Mouse (Mus musculus) midbrain, embryonic 16.5 days (tissue): ENCODE measurements at regions not wholly inside any gene's neighbourhood (a gene's known extent, or its start where the extent isn't known, plus 50 kb on each side); places are given as distances from the start of the nearest gene placed in this dataset.

Experiments
- ATAC-seq: fragments of 200-750 bp; cut with Nextera tagmentation; 2 replicates; pipeline ENCODE4 v1.8.0; 2017; ENCODE audit warnings: moderate TSS enrichment
- H3K27ac ChIP-seq: fragments of 300-500 bp; sonication (generic); 2 replicates; pipeline ENCODE4 v1.5.1; 2014; ENCODE audit warnings: mild to moderate bottlenecking, low read length, mixed read lengths
- H3K27me3 ChIP-seq: fragments of 300-500 bp; sonication (generic); 2 replicates; pipeline ENCODE4 v1.6.1; 2014; ENCODE audit warnings: low read depth, low read length, mixed read lengths; ENCODE audit not compliant: control insufficient read depth, insufficient read depth
- H3K36me3 ChIP-seq: fragments of 300-500 bp; sonication (generic); 2 replicates; pipeline ENCODE4 v1.6.1; 2014; ENCODE audit warnings: mild to moderate bottlenecking, low read length, moderate library complexity, mixed read lengths; ENCODE audit not compliant: control insufficient read depth, insufficient read depth
- H3K4me1 ChIP-seq: fragments of 300-500 bp; sonication (generic); 2 replicates; pipeline ENCODE4 v1.6.1; 2014; ENCODE audit warnings: mild to moderate bottlenecking, low read length, mixed read lengths; ENCODE audit not compliant: control insufficient read depth, insufficient read depth
- H3K4me2 ChIP-seq: fragments of 300-500 bp; sonication (generic); 2 replicates; pipeline ENCODE4 v1.6.1; 2014; ENCODE audit warnings: mild to moderate bottlenecking, low read length, mixed read lengths
- H3K4me3 ChIP-seq: fragments of 300-500 bp; sonication (generic); 2 replicates; pipeline ENCODE4 v1.5.1; 2014; ENCODE audit warnings: low read depth, mild to moderate bottlenecking, low read length, moderate library complexity, mixed read lengths
- H3K9ac ChIP-seq: fragments of 300-500 bp; sonication (generic); 2 replicates; pipeline ENCODE4 v1.6.1; 2014; ENCODE audit warnings: low read depth, low read length, mixed read lengths
- H3K9me3 ChIP-seq: fragments of 300-500 bp; sonication (generic); replicated peaks from 2 replicates; pipeline ENCODE4 v1.6.1; 2014; ENCODE audit warnings: mild to moderate bottlenecking, low read length, mixed read lengths; ENCODE audit not compliant: control insufficient read depth, poor library complexity, severe bottlenecking
- WGBS: fragments of 180-500 bp; shearing (Covaris S2); extraction: QIAGEN DNeasy Blood & Tissue Kit; methylation state at CpG from one replicate; pipeline ENCODE4 v1.1.7; 2014; 5-methylcytosine and 5-hydroxymethylcytosine counted together

DNA sequence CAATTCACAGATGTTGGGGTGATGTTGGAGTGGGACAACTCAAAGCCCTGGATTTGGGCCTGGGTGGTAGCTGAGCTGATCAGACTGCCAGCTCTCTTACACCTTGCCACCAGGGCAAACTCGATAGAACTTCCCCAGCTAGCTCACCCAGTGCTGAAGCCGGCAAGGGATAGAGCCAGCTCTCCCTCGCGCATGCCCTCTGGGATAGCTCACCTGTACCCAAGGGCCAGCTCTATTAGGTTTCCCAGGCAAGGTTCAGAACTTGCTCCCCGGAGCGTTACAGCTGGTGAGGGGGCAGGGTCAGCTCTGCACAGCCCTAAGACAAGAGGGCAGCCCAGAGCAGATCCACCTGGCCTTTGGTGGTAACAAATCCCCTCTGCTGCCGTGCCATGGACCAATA lies 54.1 kb upstream of the 1700012A03Rik start:
- Histone ChIP-seq H3K4me1 (no peaks in the 10 kb centered on the region), H3K27me3 (no peaks in the 10 kb centered on the region), H3K9ac (no peak overlapping the region), H3K4me2 (no peak overlapping the region), H3K27ac (no peak overlapping the region), H3K4me3 (no peak overlapping the region), H3K36me3 (no peaks in the 10 kb centered on the region), H3K9me3 (no peaks in the 10 kb centered on the region)
- ATAC-seq = no peak
- 88% methylated on average over 7 of the region's 7 CpGs for WGBS

DNA sequence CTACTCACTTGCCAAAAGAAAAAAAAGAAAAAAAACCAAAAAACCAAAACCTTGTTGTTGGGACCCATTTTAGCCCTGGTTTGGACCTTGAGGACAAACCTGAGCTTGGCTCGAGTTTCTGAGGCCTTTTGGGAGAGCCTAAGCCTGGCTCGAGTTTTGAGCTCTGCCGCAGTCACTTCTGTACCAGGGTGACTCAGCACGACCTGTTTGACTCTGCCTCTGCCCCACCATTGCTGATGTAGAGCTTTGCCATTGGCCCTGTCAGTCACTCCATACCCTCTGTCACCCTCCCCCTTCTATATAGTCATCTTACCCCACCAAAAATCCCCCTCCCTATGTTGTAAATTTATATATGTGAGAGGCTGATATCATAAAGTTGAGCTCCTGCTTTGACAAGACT lies 54.8 kb upstream of the 1700012A03Rik start:
- H3K9me3 ChIP-seq = no peaks in the 10 kb centered on the region
- H3K36me3 ChIP-seq = no peaks in the 10 kb centered on the region
- ATAC-seq = no peak
- no peak overlapping the region for H3K9ac ChIP-seq
- H3K4me3 ChIP-seq = no peak overlapping the region
- no peaks in the 10 kb centered on the region for H3K27me3 ChIP-seq
- H3K27ac ChIP-seq = no peak overlapping the region
- 78% methylated on average over 4 of the region's 4 CpGs for WGBS
- no peaks in the 10 kb centered on the region for H3K4me1 ChIP-seq
- H3K4me2 ChIP-seq = no peak overlapping the region

DNA sequence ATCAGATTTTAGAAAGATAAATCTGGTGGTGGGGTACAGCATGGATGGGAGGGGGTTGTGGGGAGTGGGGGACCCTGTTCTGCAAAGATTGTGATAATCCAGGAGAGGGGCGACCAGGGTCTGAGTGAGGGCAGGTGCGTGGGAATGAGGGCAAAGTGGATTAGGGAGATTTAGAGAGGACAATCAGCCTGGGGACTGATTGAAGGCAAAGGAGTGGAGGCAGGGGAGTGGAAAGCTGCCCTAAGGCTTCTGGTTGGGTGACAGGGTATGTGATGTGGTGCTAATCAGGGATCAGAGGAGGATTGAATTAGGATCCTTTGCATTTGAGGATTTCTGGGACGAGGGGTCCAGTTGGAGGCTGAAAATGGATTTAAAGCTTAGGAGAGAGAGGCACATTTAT lies 64.3 kb upstream of the 1700012A03Rik start:
- WGBS = 16% methylated on average over 3 of the region's 3 CpGs
- no peaks in the 10 kb centered on the region for H3K9me3 ChIP-seq
- no peaks in the 10 kb centered on the region for H3K36me3 ChIP-seq

DNA sequence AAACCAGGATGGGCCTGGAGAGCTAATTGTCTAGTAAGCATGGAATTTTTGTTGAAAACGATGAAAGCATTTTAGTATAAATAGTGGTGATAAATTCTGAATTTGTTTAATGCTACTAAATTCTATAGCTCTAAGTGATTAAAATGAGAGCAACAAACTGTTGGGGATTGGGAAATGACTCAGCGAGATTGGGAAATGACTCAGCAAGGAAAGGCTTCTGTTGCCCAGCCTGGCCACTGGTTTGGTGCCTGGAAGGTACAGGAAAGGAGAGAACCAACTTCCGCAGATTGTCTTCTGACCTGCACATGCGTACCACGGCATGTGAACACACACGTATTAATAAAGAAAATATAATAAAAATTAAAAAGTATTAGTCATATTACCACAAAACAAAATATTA lies 73.3 kb upstream of the 1700012A03Rik start:
- H3K9ac ChIP-seq = no peak overlapping the region
- H3K4me3 ChIP-seq = no peak overlapping the region
- no peak overlapping the region for H3K4me2 ChIP-seq
- H3K4me1 ChIP-seq = no peaks in the 10 kb centered on the region
- H3K9me3 ChIP-seq = no peaks in the 10 kb centered on the region
- no peaks in the 10 kb centered on the region for H3K27me3 ChIP-seq
- no peak for ATAC-seq
- 95% methylated on average over 6 of the region's 6 CpGs for WGBS
- H3K36me3 ChIP-seq = no peaks in the 10 kb centered on the region
- no peak overlapping the region for H3K27ac ChIP-seq

More for the DNA sequence above, 64.3 kb upstream of the 1700012A03Rik start:
- Histone ChIP-seq H3K4me2 (no peak overlapping the region), H3K9ac (no peak overlapping the region), H3K4me3 (no peak overlapping the region), H3K27ac (no peak overlapping the region), H3K27me3 (no peaks in the 10 kb centered on the region), H3K4me1 (peaks cover 2% of the 10 kb centered on the region; the same call in 1 of the 2 replicates)
- ATAC-seq = no peak

GRCm38 (mm10) chr6:31948063-31948481 lies 102.0 kb upstream of the 1700012A03Rik start:
- H3K27me3 ChIP-seq = no peaks in the 10 kb centered on the region
- no peaks in the 10 kb centered on the region for H3K9me3 ChIP-seq
- no peak overlapping the region for H3K4me3 ChIP-seq
- H3K4me1 ChIP-seq = no peaks in the 10 kb centered on the region
- no peak overlapping the region for H3K4me2 ChIP-seq
- H3K27ac ChIP-seq = no peak overlapping the region
- WGBS = 6% methylated on average over 4 of the region's 4 CpGs
- H3K9ac ChIP-seq = no peak overlapping the region
- ATAC-seq = 0 out of 2 replicates have a peak, but pooled peaks have one; percentile 39
- no peaks in the 10 kb centered on the region for H3K36me3 ChIP-seq

GRCm38 (mm10) chr6:31946572-31946971 lies 103.5 kb upstream of the 1700012A03Rik start:
- no peak for ATAC-seq
- no peak overlapping the region for H3K4me2 ChIP-seq
- no peak overlapping the region for H3K27ac ChIP-seq
- H3K36me3 ChIP-seq = no peaks in the 10 kb centered on the region
- H3K4me3 ChIP-seq = no peak overlapping the region
- no peaks in the 10 kb centered on the region for H3K9me3 ChIP-seq
- H3K4me1 ChIP-seq = no peaks in the 10 kb centered on the region
- no peaks in the 10 kb centered on the region for H3K27me3 ChIP-seq
- 83% methylated on average over 5 of the region's 5 CpGs for WGBS
- H3K9ac ChIP-seq = no peak overlapping the region

DNA sequence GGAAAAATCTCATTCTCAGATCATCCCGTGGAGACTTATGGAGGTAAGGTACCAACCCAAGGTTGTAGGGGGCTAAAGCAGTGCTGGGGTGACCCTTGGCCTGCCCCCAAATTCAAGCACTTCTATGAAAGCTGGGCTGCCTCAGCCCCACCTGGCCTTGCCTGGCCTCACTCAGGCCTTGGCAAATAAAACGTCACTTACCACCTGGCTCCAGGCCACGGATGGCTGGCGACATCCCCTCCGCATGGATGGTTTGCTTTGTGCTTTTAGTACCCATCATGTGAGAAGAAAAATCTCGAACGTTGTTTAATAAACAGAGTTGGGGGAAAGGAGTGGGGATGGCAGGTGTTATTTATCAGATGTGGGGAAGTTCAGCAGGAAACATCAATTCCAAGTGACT lies 104.7 kb upstream of the 1700012A03Rik start:
- 76% methylated on average over 7 of the region's 7 CpGs for WGBS
- H3K4me1 ChIP-seq = no peaks in the 10 kb centered on the region
- H3K27me3 ChIP-seq = no peaks in the 10 kb centered on the region
- H3K27ac ChIP-seq = no peak overlapping the region
- H3K9me3 ChIP-seq = no peaks in the 10 kb centered on the region
- no peaks in the 10 kb centered on the region for H3K36me3 ChIP-seq
- H3K4me3 ChIP-seq = no peak overlapping the region
- no peak overlapping the region for H3K4me2 ChIP-seq
- H3K9ac ChIP-seq = no peak overlapping the region
- ATAC-seq = no peak

DNA sequence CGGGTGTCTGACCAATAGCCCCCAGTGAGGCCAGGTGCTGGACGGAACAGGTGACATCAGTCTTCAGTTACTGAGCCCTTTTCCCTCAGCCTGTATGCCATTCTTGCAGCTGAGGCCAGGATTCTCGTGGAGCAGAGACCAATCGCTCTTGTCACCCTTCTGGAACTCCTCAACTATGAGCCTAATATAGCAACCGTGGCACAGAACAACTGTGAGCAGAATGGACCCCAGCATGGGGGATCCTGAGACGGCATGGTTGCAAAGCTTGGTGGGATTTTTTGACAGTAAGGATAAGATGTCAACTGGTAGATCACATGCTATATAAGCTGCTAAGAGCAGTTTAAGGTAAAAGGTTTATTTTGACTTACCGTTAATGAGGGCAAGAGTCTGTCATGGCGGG lies 105.5 kb upstream of the 1700012A03Rik start:
- Histone ChIP-seq H3K4me2 (no peak overlapping the region), H3K4me1 (no peaks in the 10 kb centered on the region), H3K27ac (no peak overlapping the region), H3K4me3 (no peak overlapping the region), H3K36me3 (no peaks in the 10 kb centered on the region), H3K27me3 (no peaks in the 10 kb centered on the region), H3K9me3 (no peaks in the 10 kb centered on the region), H3K9ac (no peak overlapping the region)
- 86% methylated on average over 8 of the region's 8 CpGs for WGBS
- ATAC-seq = no peak

- no peak for ATAC-seq
- Histone ChIP-seq H3K4me2 (no peak overlapping the region), H3K4me1 (peaks cover 5% of the 10 kb centered on the region; the same call in 1 of the 2 replicates), H3K27me3 (peaks cover under 1% of the 10 kb centered on the region; the same call in 1 of the 2 replicates), H3K9ac (no peak overlapping the region), H3K27ac (no peak overlapping the region), H3K36me3 (no peaks in the 10 kb centered on the region), H3K4me3 (no peak overlapping the region), H3K9me3 (no peaks in the 10 kb centered on the region)
- whole genome bisulfite sequencing = 66% methylated on average over 4 of the region's 4 CpGs
Observed at GRCm38 (mm10) chr6:31942696-31943095, 107.3 kb upstream of the 1700012A03Rik start.
